Mouse (Mus musculus): ENCODE data around the gene Vps4b. TPM values are rescaled to one million over a fixed set of nuclear protein-coding genes. Genes with fewer than 3 reads are reported as not detected.

Vps4b gene
- polyA plus RNA-seq, 1 experiment from 2014 or later: 22.7 TPM

- Histone ChIP-seq H3K4me1 (ENCODE audit: insufficient read depth) (peaks cover 7% of the 10 kb centered on the region), H3K27ac (ENCODE audit: low read depth) (0 out of 2 replicates have a peak overlapping the region, but pooled peaks have one; percentile 39), H3K4me2 (ENCODE audit: low read depth, low read length) (peak overlapping the region; percentile 92), H3K27me3 (ENCODE audit: insufficient read depth, low read length) (peaks cover 25% of the 10 kb centered on the region), H3K36me3 (replicated peaks; ENCODE audit: insufficient read depth, low read length) (no peaks in the 10 kb centered on the region), H3K9me3 (ENCODE audit: low read length) (no peaks in the 10 kb centered on the region), H3K9ac (replicated peaks) (peak overlapping the region; percentile 64), H3K4me3 (ENCODE audit: low read depth, low read length) (peak overlapping the region; percentile 71)
- peak; percentile 38; the same call in 1 of the 2 replicates for ATAC-seq
- DNase-seq: no peak
- 5% methylated on average over 12 of the region's 21 CpGs for WGBS (ENCODE audit: insufficient replicate concordance)
- TF ChIP-seq EP300 (IDR thresholded peaks at IDR 0.05; ENCODE audit: low read depth) (no peak), CTCF (IDR thresholded peaks at IDR 0.05; ENCODE audit: low read depth) (no peak)
These were observed 82.0 kb downstream of the Vps4b start for GRCm38 (mm10) chr1:106714530-106714981.

Other genes with a start within 250 kb of the Vps4b start
- 0.70 and 0.83 TPM in 2 replicates for gene Bcl2, start 82.5 kb downstream of the Vps4b start, polyA plus RNA-seq (2015; fragmentation: Nextera tagmentation; extraction: Ambion mirVana)
- gene Kdsr, start 37.0 kb downstream of the Vps4b start, polyA plus RNA-seq (2015; fragmentation: Nextera tagmentation; extraction: Ambion mirVana): 7.3 and 8.0 TPM in 2 replicates
- not detected in 2 replicates for gene Serpinb5, start 64.4 kb upstream of the Vps4b start, polyA plus RNA-seq (2015; fragmentation: Nextera tagmentation; extraction: Ambion mirVana)
- not detected in 2 replicates for gene Serpinb12, start 137.7 kb upstream of the Vps4b start, polyA plus RNA-seq (2015; fragmentation: Nextera tagmentation; extraction: Ambion mirVana)
- gene Serpinb13, start 184.3 kb upstream of the Vps4b start, polyA plus RNA-seq (2015; fragmentation: Nextera tagmentation; extraction: Ambion mirVana): not detected in 2 replicates